Mouse (Mus musculus) limb, embryonic 10.5 days (tissue): ENCODE results near the gene Ppcs. TPM values are rescaled to one million over a fixed set of nuclear protein-coding genes. Genes with fewer than 3 reads are reported as not detected.
A peak's percentile ranks its signal among the peaks of the same experiment; 100 is the strongest.

ENCODE experiments used
- DNase-seq: peaks from one replicate; pipeline ENCODE4 v3.0.0-alpha.2; 2017; ENCODE audit warnings: low spot score
- H3K27ac ChIP-seq: fragments of 300-500 bp; sonication (generic); 2 replicates; pipeline ENCODE4 v1.5.1; 2016; ENCODE audit warnings: mild to moderate bottlenecking
- H3K27me3 ChIP-seq: fragments of 300-500 bp; sonication (generic); 2 replicates; pipeline ENCODE4 v1.6.1; 2016; ENCODE audit warnings: low read depth, mild to moderate bottlenecking; ENCODE audit not compliant: poor library complexity, severe bottlenecking
- H3K36me3 ChIP-seq: fragments of 300-500 bp; sonication (generic); 2 replicates; pipeline ENCODE4 v1.6.1; 2016; ENCODE audit warnings: mild to moderate bottlenecking, moderate library complexity
- H3K4me1 ChIP-seq: fragments of 300-500 bp; sonication (generic); 2 replicates; pipeline ENCODE4 v1.6.1; 2016
- H3K4me3 ChIP-seq: fragments of 300-500 bp; sonication (generic); 2 replicates; pipeline ENCODE4 v1.5.1; 2016; ENCODE audit warnings: mild to moderate bottlenecking, moderate library complexity
- H3K9me3 ChIP-seq: fragments of 300-500 bp; sonication (generic); replicated peaks from 2 replicates; pipeline ENCODE4 v1.6.1; 2016; ENCODE audit warnings: mild to moderate bottlenecking
- WGBS: fragments of 180-500 bp; shearing (Covaris S2); methylation state at CpG from one replicate; pipeline ENCODE4 v1.1.7; 2016; 5-methylcytosine and 5-hydroxymethylcytosine counted together
- polyA plus RNA-seq: library from polyadenylated mRNA; unstranded; fragments of >200 nt; fragmentation: Nextera tagmentation; extraction: Ambion mirVana; gene quantifications from 2 replicates; pipeline ENCODE4 v1.2.1, GENCODE M21; 2016

Ppcs gene
- 37.1 and 41.4 TPM in 2 replicates for polyA plus RNA-seq

DNA sequence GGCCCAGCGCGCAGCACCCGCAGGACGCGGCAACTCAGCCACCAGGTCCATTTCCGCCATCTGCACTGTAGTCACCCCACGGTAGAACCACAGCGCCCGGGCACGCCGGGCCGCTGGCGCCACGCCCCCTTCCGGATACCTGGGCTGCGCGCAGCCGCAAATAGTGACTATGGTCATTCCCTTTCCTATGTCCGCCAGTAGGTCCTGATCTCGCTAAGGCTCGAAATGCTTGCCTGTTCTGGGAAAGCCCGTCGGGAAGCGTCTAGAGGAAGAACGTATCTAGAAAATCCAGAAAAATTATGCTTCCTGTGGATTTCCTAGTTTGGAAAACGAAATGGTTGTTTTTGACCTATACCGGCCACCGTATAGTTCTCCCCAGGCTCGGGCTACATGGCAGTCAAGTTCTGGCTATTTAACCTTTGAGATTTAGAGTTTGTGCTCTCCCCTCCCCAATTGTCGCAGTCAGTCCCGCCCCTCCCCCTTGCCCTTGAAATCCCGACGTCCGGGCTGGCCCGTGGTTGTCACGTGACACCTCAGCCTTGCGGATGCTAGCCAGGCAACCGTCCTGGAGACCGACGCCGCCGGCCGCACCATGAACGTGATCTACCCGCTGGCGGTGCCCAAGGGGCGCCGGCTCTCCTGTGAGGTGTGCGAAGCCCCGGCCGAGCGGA is at the start of gene Ppcs, which contains the start of gene Zmynd12:
Gene Ppcs (minus strand): TSS at position 127 of the 671 bp plus-strand sequence.
Gene Zmynd12 (plus strand): TSS at position 521 of the 671 bp plus-strand sequence.
- peak within 1 kb of the TSS; percentile 76 for H3K4me3 ChIP-seq
- peak; percentile 92 for DNase-seq
- H3K36me3 ChIP-seq: peaks cover 26% of the 10 kb centered on the region
- peaks cover 22% of the 10 kb centered on the region for H3K4me1 ChIP-seq
- under 1% methylated on average over 52 of the region's 52 CpGs for WGBS
- peak within 1 kb of the TSS; percentile 92 for H3K27ac ChIP-seq
- H3K27me3 ChIP-seq: no peaks in the 10 kb centered on the region
- no peaks in the 10 kb centered on the region for H3K9me3 ChIP-seq

DNA sequence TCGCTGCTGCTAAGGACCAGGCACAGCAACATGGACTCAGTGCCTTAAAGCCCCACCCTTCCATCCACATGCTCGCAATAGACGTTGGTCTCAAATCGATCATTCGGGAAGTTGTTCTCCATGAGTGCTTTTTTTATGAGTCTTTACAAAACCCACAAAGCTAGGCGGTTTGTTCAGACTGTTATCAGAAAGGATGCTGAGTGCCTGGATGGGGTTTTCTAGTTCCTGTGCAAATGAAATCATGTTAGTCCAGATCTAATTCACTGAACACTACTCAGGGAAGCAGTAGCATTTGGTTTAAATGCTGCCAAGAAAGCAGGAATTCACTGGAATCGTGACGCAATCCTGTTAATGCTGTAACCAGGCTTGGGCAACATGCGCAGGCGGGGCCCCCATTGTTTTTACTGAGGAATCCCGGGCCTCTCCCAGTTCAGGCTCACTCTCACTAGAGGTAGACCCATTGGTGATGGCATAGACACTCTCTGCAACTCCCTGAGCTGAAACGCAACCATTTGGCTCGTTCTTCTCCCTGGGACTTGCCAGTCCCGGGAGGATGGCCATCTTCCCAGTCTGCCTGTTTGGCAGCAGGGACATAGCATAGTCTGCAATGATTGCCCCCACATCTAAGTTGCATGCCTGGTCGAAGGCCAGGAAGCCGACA is 45.6 kb upstream of the Ppcs start:
- Histone ChIP-seq H3K9me3 (no peaks in the 10 kb centered on the region), H3K4me3 (no peak overlapping the region), H3K27ac (no peak overlapping the region), H3K4me1 (peaks cover 4% of the 10 kb centered on the region), H3K27me3 (no peaks in the 10 kb centered on the region), H3K36me3 (no peaks in the 10 kb centered on the region)
- WGBS: 89% methylated on average over 16 of the region's 16 CpGs
- DNase-seq: no peak

GRCm38 (mm10) chr4:119465841-119466240 is 43.6 kb upstream of the Ppcs start:
- Histone ChIP-seq H3K4me3 (no peak overlapping the region), H3K27me3 (no peaks in the 10 kb centered on the region), H3K36me3 (no peaks in the 10 kb centered on the region), H3K4me1 (peaks cover 9% of the 10 kb centered on the region), H3K9me3 (no peaks in the 10 kb centered on the region), H3K27ac (no peak overlapping the region)
- WGBS: 92% methylated on average over 5 of the region's 5 CpGs
- no peak for DNase-seq

DNA sequence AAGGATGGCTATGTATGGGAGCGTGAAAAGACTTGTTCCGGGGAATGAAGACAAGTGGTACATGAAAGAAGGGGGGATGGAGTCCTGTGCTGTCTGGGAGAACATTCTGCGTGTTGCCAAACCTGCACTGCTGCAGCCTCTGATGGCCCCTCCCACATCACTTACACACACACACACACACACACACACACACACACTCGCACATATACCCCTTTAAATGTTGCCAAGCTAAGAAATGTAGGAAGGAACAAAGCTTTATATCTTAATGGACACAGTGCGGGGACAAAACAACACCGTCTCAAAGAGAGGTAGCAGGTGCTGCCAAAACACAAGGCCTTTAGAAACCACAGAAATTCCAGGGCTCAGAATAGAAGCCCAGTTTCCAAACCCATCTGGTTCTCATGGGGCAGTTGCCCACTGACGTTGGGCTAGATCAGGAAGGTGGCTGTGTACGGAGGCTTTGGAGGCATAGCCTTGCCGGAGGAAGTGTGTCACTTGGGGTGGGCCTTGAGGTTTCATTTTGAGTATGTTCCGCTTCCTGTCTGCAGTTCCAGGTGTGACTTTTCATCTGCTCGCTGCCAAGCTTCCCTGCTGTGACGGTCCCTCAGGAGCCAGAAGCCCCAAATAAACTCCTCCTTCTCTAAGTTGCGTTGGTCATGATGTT is 41.7 kb upstream of the Ppcs start:
- Histone ChIP-seq H3K4me1 (peaks cover 12% of the 10 kb centered on the region), H3K36me3 (no peaks in the 10 kb centered on the region), H3K27ac (no peak overlapping the region), H3K27me3 (no peaks in the 10 kb centered on the region), H3K4me3 (no peak overlapping the region), H3K9me3 (no peaks in the 10 kb centered on the region)
- no peak for DNase-seq
- whole genome bisulfite sequencing: 85% methylated on average over 13 of the region's 13 CpGs

GRCm38 (mm10) chr4:119462858-119463755 is 40.9 kb upstream of the Ppcs start:
- peak; percentile 49 for DNase-seq
- H3K4me1 ChIP-seq: peaks cover 12% of the 10 kb centered on the region
- 59% methylated on average over 11 of the region's 11 CpGs for WGBS
- no peaks in the 10 kb centered on the region for H3K9me3 ChIP-seq
- H3K4me3 ChIP-seq: no peak overlapping the region
- H3K27ac ChIP-seq: 0 out of 2 replicates have a peak overlapping the region, but pooled peaks have one; percentile 25
- no peaks in the 10 kb centered on the region for H3K36me3 ChIP-seq
- H3K27me3 ChIP-seq: no peaks in the 10 kb centered on the region

DNA sequence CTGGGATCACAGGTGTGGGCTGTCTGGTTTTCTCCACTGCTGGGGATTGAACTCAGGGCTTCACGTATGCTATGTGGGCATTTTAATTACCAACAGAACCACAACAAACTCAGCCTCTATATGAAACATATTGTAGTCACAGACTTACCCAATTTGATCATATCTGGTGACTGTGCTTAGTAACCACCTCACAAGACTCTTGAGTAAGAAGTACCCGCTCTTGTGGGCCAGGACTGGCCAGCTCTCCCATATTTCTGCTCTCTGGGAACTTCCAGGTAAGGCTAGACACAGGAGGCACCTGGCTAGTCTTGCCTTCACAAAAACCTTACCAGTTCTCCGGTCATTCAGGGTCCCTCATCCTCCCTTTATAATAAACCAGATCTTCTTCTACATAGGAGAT is 40.2 kb upstream of the Ppcs start:
- no peaks in the 10 kb centered on the region for H3K9me3 ChIP-seq
- H3K27me3 ChIP-seq: no peaks in the 10 kb centered on the region
- no peak overlapping the region for H3K27ac ChIP-seq
- no peak for DNase-seq
- H3K36me3 ChIP-seq: no peaks in the 10 kb centered on the region
- WGBS: 86% methylated on average over 3 of the region's 3 CpGs
- no peak overlapping the region for H3K4me3 ChIP-seq
- H3K4me1 ChIP-seq: peaks cover 12% of the 10 kb centered on the region

- Histone ChIP-seq H3K4me3 (no peak overlapping the region), H3K27ac (no peak overlapping the region), H3K27me3 (no peaks in the 10 kb centered on the region), H3K9me3 (no peaks in the 10 kb centered on the region), H3K4me1 (peaks cover 12% of the 10 kb centered on the region), H3K36me3 (no peaks in the 10 kb centered on the region)
- 51% methylated on average over 8 of the region's 8 CpGs for WGBS
- DNase-seq: no peak
Measured at GRCm38 (mm10) chr4:119460728-119461141, 38.5 kb upstream of the Ppcs start.

- peaks cover 12% of the 10 kb centered on the region for H3K4me1 ChIP-seq
- peak; percentile 40 for DNase-seq
- 69% methylated on average over 5 of the region's 5 CpGs for WGBS
- no peaks in the 10 kb centered on the region for H3K36me3 ChIP-seq
- no peak overlapping the region for H3K4me3 ChIP-seq
- no peaks in the 10 kb centered on the region for H3K27me3 ChIP-seq
- no peaks in the 10 kb centered on the region for H3K9me3 ChIP-seq
- no peak overlapping the region for H3K27ac ChIP-seq
Measured at GRCm38 (mm10) chr4:119460296-119460695, 38.1 kb upstream of the Ppcs start.

- no peak for DNase-seq
- whole genome bisulfite sequencing: 36% methylated on average over 6 of the region's 6 CpGs
- Histone ChIP-seq H3K27me3 (no peaks in the 10 kb centered on the region), H3K9me3 (no peaks in the 10 kb centered on the region), H3K4me3 (no peak overlapping the region), H3K36me3 (no peaks in the 10 kb centered on the region), H3K27ac (no peak overlapping the region), H3K4me1 (peaks cover 6% of the 10 kb centered on the region; the same call in 1 of the 2 replicates)
Measured at GRCm38 (mm10) chr4:119453533-119453932, 31.3 kb upstream of the Ppcs start.

- 73% methylated on average over 5 of the region's 5 CpGs for WGBS
- H3K27me3 ChIP-seq: no peaks in the 10 kb centered on the region
- no peak overlapping the region for H3K27ac ChIP-seq
- H3K4me3 ChIP-seq: no peak overlapping the region
- DNase-seq: no peak
- peaks cover 6% of the 10 kb centered on the region; the same call in 1 of the 2 replicates for H3K4me1 ChIP-seq
- no peaks in the 10 kb centered on the region for H3K9me3 ChIP-seq
- no peaks in the 10 kb centered on the region for H3K36me3 ChIP-seq
Measured at GRCm38 (mm10) chr4:119453128-119453527, 30.9 kb upstream of the Ppcs start.

GRCm38 (mm10) chr4:119450436-119450835 is 28.2 kb upstream of the Ppcs start:
- peaks cover 6% of the 10 kb centered on the region; the same call in 1 of the 2 replicates for H3K4me1 ChIP-seq
- H3K4me3 ChIP-seq: no peak overlapping the region
- 72% methylated on average over 7 of the region's 7 CpGs for WGBS
- H3K27me3 ChIP-seq: no peaks in the 10 kb centered on the region
- DNase-seq: no peak
- H3K9me3 ChIP-seq: no peaks in the 10 kb centered on the region
- H3K27ac ChIP-seq: no peak overlapping the region
- H3K36me3 ChIP-seq: no peaks in the 10 kb centered on the region

DNA sequence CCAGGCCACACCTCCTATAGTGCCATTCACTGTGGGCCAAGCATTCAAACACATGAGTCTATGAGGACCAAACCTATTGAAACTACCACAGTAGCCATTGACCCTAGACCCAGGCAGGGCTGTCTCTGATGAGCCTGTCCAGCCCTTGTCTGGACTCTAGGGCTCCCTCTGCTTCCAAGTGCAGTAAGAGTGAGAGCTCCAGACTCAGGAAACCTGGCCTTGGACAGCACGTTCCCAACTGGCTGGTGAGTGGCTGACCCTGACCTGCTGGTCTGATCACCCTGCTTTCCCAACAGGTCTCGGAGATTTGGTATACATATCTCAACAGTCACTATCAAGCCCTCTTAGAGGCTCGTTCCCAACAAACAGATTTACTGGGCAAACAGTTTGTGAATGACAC is 25.6 kb upstream of the Ppcs start:
- 85% methylated on average over 3 of the region's 3 CpGs for WGBS
- Histone ChIP-seq H3K9me3 (no peaks in the 10 kb centered on the region), H3K4me1 (no peaks in the 10 kb centered on the region), H3K4me3 (no peak overlapping the region), H3K36me3 (no peaks in the 10 kb centered on the region), H3K27ac (no peak overlapping the region), H3K27me3 (no peaks in the 10 kb centered on the region)
- no peak for DNase-seq
